Mouse (Mus musculus): ENCODE data around the gene Rexo5.

Gene Rexo5

GRCm38 (mm10) chr7:119845541-119845940, 51.7 kb downstream of the Rexo5 start:
- DNase-seq (ENCODE audit: low spot score in 2 of 2): no peak

GRCm38 (mm10) chr7:119847396-119847795, 53.6 kb downstream of the Rexo5 start:
- no peak for DNase-seq (ENCODE audit: low spot score in 2 of 2)

- DNase-seq (ENCODE audit: low spot score in 2 of 2): peak; percentile 13 to 43
Observed at GRCm38 (mm10) chr7:119849096-119849495, 55.3 kb downstream of the Rexo5 start.

GRCm38 (mm10) chr7:119850737-119851136, 56.9 kb downstream of the Rexo5 start:
- DNase-seq (ENCODE audit: low spot score in 2 of 2): peak in 1 of 2 experiments; percentile 4

GRCm38 (mm10) chr7:119852494-119852893, 58.7 kb downstream of the Rexo5 start:
- no peak for DNase-seq (ENCODE audit: low spot score in 2 of 2)

- no peak for DNase-seq (ENCODE audit: low spot score in 2 of 2)
Observed at GRCm38 (mm10) chr7:119853186-119853585, 59.4 kb downstream of the Rexo5 start.

- DNase-seq (ENCODE audit: low spot score in 2 of 2): no peak
Observed at GRCm38 (mm10) chr7:119854362-119854761, 60.6 kb downstream of the Rexo5 start.

GRCm38 (mm10) chr7:119855031-119855430, 61.2 kb downstream of the Rexo5 start:
- DNase-seq (ENCODE audit: low spot score in 2 of 2): no peak

- no peak for DNase-seq (ENCODE audit: low spot score in 2 of 2)
Observed at GRCm38 (mm10) chr7:119859476-119859875, 65.7 kb downstream of the Rexo5 start.

- DNase-seq (ENCODE audit: low spot score in 2 of 2): no peak
Observed at GRCm38 (mm10) chr7:119860116-119860515, 66.3 kb downstream of the Rexo5 start.

GRCm38 (mm10) chr7:119860554-119860953, 66.7 kb downstream of the Rexo5 start:
- DNase-seq (ENCODE audit: low spot score in 2 of 2): no peak

GRCm38 (mm10) chr7:119860971-119861334, 67.1 kb downstream of the Rexo5 start:
- DNase-seq (ENCODE audit: low spot score in 2 of 2): no peak

GRCm38 (mm10) chr7:119861335-119862091, 67.7 kb downstream of the Rexo5 start:
- peak; percentile 16 to 34 for DNase-seq (ENCODE audit: low spot score in 2 of 2)

- DNase-seq (ENCODE audit: low spot score in 2 of 2): no peak
Observed at GRCm38 (mm10) chr7:119862167-119862566, 68.4 kb downstream of the Rexo5 start.

GRCm38 (mm10) chr7:119864500-119864899, 70.7 kb downstream of the Rexo5 start:
- no peak for DNase-seq (ENCODE audit: low spot score in 2 of 2)

- DNase-seq (ENCODE audit: low spot score in 2 of 2): no peak
Observed at GRCm38 (mm10) chr7:119866136-119866535, 72.3 kb downstream of the Rexo5 start.

GRCm38 (mm10) chr7:119872204-119872603, 78.4 kb downstream of the Rexo5 start:
- no peak for DNase-seq (ENCODE audit: low spot score in 2 of 2)

GRCm38 (mm10) chr7:119873050-119873449, 79.2 kb downstream of the Rexo5 start:
- no peak for DNase-seq (ENCODE audit: low spot score in 2 of 2)

- peak; percentile 60 to 81 for DNase-seq (ENCODE audit: low spot score in 2 of 2)
Observed at GRCm38 (mm10) chr7:119875776-119876440, 82.1 kb downstream of the Rexo5 start.

GRCm38 (mm10) chr7:119879171-119879570, 85.4 kb downstream of the Rexo5 start:
- DNase-seq (ENCODE audit: low spot score in 2 of 2): no peak

- no peak for DNase-seq (ENCODE audit: low spot score in 2 of 2)
Observed at GRCm38 (mm10) chr7:119880345-119880744, 86.5 kb downstream of the Rexo5 start.

GRCm38 (mm10) chr7:119881229-119881628, 87.4 kb downstream of the Rexo5 start:
- no peak for DNase-seq (ENCODE audit: low spot score in 2 of 2)

GRCm38 (mm10) chr7:119887887-119888286, 94.1 kb downstream of the Rexo5 start:
- DNase-seq (ENCODE audit: low spot score in 2 of 2): no peak

All from right cerebral cortex, postnatal 36 days (tissue).